Mouse (Mus musculus) limb, embryonic 15.5 days (tissue): Measurements from ENCODE around the gene 9330182O14Rik. TPM values are rescaled to one million over a fixed set of nuclear protein-coding genes. Genes with fewer than 3 reads are reported as not detected.
A peak's percentile ranks its signal among the peaks of the same experiment; 100 is the strongest.

Experiments
- ATAC-seq: fragments of 200-750 bp; cut with Nextera tagmentation; 2 replicates; pipeline ENCODE4 v1.8.0; 2017; ENCODE audit warnings: low read depth, moderate TSS enrichment; ENCODE audit not compliant: insufficient number of reproducible peaks, low FRiP score, low TSS enrichment
- H3K27ac ChIP-seq: fragments of 300-500 bp; sonication (generic); 2 replicates; pipeline ENCODE4 v1.5.1; 2015; ENCODE audit warnings: moderate library complexity, mild to moderate bottlenecking, inconsistent platforms
- H3K27me3 ChIP-seq: fragments of 300-500 bp; sonication (generic); 2 replicates; pipeline ENCODE4 v1.6.1; 2015; ENCODE audit warnings: inconsistent platforms
- H3K36me3 ChIP-seq: fragments of 300-500 bp; sonication (generic); 2 replicates; pipeline ENCODE4 v1.6.1; 2015; ENCODE audit warnings: inconsistent platforms
- H3K4me1 ChIP-seq: fragments of 300-500 bp; sonication (generic); 2 replicates; pipeline ENCODE4 v1.6.1; 2015; ENCODE audit warnings: inconsistent platforms
- H3K4me2 ChIP-seq: fragments of 300-500 bp; sonication (generic); 2 replicates; pipeline ENCODE4 v1.6.1; 2015; ENCODE audit warnings: mild to moderate bottlenecking, inconsistent platforms
- H3K4me3 ChIP-seq: fragments of 300-500 bp; sonication (generic); 2 replicates; pipeline ENCODE4 v1.5.1; 2015; ENCODE audit warnings: mild to moderate bottlenecking, inconsistent platforms
- H3K9ac ChIP-seq: fragments of 300-500 bp; sonication (generic); 2 replicates; pipeline ENCODE4 v1.6.1; 2015; ENCODE audit warnings: inconsistent platforms
- H3K9me3 ChIP-seq: fragments of 300-500 bp; sonication (generic); 2 replicates; pipeline ENCODE4 v1.6.1; 2016; ENCODE audit warnings: inconsistent platforms
- WGBS: fragments of 180-500 bp; shearing (Covaris S2); methylation state at CpG from one replicate; pipeline ENCODE4 v1.1.7; 2015; 5-methylcytosine and 5-hydroxymethylcytosine counted together
- polyA plus RNA-seq: library from polyadenylated mRNA; unstranded; fragments of >200 nt; fragmentation: Nextera tagmentation; extraction: Ambion mirVana; gene quantifications from 2 replicates; pipeline ENCODE4 v1.2.1, GENCODE M21; 2015

Gene 9330182O14Rik
- not detected in 2 replicates for polyA plus RNA-seq

- no peak within 1 kb of the TSS for H3K4me2 ChIP-seq
- H3K9ac ChIP-seq: no peak within 1 kb of the TSS
- no peaks in the 10 kb centered on the region for H3K9me3 ChIP-seq
- H3K36me3 ChIP-seq: no peaks in the 10 kb centered on the region
- H3K4me3 ChIP-seq: no peak within 1 kb of the TSS
- no peak for ATAC-seq
- 52% methylated on average over 10 of the region's 10 CpGs for WGBS
- H3K4me1 ChIP-seq: no peaks in the 10 kb centered on the region
- H3K27ac ChIP-seq: no peak within 1 kb of the TSS
- peaks cover 4% of the 10 kb centered on the region; the same call in 1 of the 2 replicates for H3K27me3 ChIP-seq
These were observed at the start of gene 9330182O14Rik for GRCm38 (mm10) chr15:40134152-40134792. 9330182O14Rik (plus strand) TSS chr15:40134365.

GRCm38 (mm10) chr15:40103304-40103703 is 30.9 kb upstream of the 9330182O14Rik start:
- no peak for ATAC-seq

GRCm38 (mm10) chr15:40105712-40106111 is 28.5 kb upstream of the 9330182O14Rik start:
- WGBS: 81% methylated on average over 4 of the region's 4 CpGs

More at GRCm38 (mm10) chr15:40103304-40103703, 30.9 kb upstream of the 9330182O14Rik start:
- Histone ChIP-seq H3K4me2 (no peak overlapping the region), H3K27ac (no peak overlapping the region), H3K9ac (no peak overlapping the region), H3K36me3 (no peaks in the 10 kb centered on the region), H3K9me3 (no peaks in the 10 kb centered on the region), H3K27me3 (no peaks in the 10 kb centered on the region), H3K4me1 (no peaks in the 10 kb centered on the region), H3K4me3 (no peak overlapping the region)
- WGBS: 90% methylated on average over 2 of the region's 2 CpGs

GRCm38 (mm10) chr15:40113888-40114576 is 20.1 kb upstream of the 9330182O14Rik start:
- Histone ChIP-seq H3K9ac (no peak overlapping the region), H3K4me1 (peaks cover 4% of the 10 kb centered on the region; the same call in 1 of the 2 replicates), H3K9me3 (no peaks in the 10 kb centered on the region), H3K4me2 (peak overlapping the region; percentile 35), H3K36me3 (no peaks in the 10 kb centered on the region), H3K27ac (no peak overlapping the region), H3K27me3 (no peaks in the 10 kb centered on the region), H3K4me3 (no peak overlapping the region)
- ATAC-seq: no peak
- 47% methylated on average over 14 of the region's 18 CpGs for WGBS

More at GRCm38 (mm10) chr15:40105712-40106111, 28.5 kb upstream of the 9330182O14Rik start:
- no peak for ATAC-seq
- Histone ChIP-seq H3K9ac (no peak overlapping the region), H3K27ac (no peak overlapping the region), H3K4me1 (no peaks in the 10 kb centered on the region), H3K36me3 (no peaks in the 10 kb centered on the region), H3K4me2 (no peak overlapping the region), H3K27me3 (no peaks in the 10 kb centered on the region), H3K9me3 (no peaks in the 10 kb centered on the region), H3K4me3 (no peak overlapping the region)

- peak; percentile 69; the same call in 1 of the 2 replicates for ATAC-seq
- Histone ChIP-seq H3K36me3 (no peaks in the 10 kb centered on the region), H3K9ac (no peak overlapping the region), H3K27me3 (no peaks in the 10 kb centered on the region), H3K4me2 (peak overlapping the region; percentile 35), H3K27ac (peak overlapping the region; percentile 23), H3K4me1 (peaks cover 4% of the 10 kb centered on the region; the same call in 1 of the 2 replicates), H3K4me3 (peak overlapping the region; percentile 3; the same call in 1 of the 2 replicates), H3K9me3 (no peaks in the 10 kb centered on the region)
- WGBS: 29% methylated on average over 22 of the region's 22 CpGs
These were observed 19.4 kb upstream of the 9330182O14Rik start for GRCm38 (mm10) chr15:40114600-40115271.

GRCm38 (mm10) chr15:40116396-40116795 is 17.8 kb upstream of the 9330182O14Rik start:
- Histone ChIP-seq H3K9ac (no peak overlapping the region), H3K36me3 (no peaks in the 10 kb centered on the region), H3K4me1 (peaks cover 4% of the 10 kb centered on the region; the same call in 1 of the 2 replicates), H3K4me3 (no peak overlapping the region), H3K9me3 (no peaks in the 10 kb centered on the region), H3K27ac (no peak overlapping the region), H3K4me2 (no peak overlapping the region), H3K27me3 (no peaks in the 10 kb centered on the region)
- 89% methylated on average over 3 of the region's 3 CpGs for WGBS
- no peak for ATAC-seq

GRCm38 (mm10) chr15:40124211-40124953 is 9.8 kb upstream of the 9330182O14Rik start:
- H3K4me3 ChIP-seq: no peak overlapping the region
- no peak for ATAC-seq
- H3K27ac ChIP-seq: no peak overlapping the region
- no peaks in the 10 kb centered on the region for H3K36me3 ChIP-seq
- H3K27me3 ChIP-seq: no peaks in the 10 kb centered on the region
- 73% methylated on average over 9 of the region's 9 CpGs for WGBS
- no peaks in the 10 kb centered on the region for H3K4me1 ChIP-seq
- no peaks in the 10 kb centered on the region for H3K9me3 ChIP-seq
- H3K9ac ChIP-seq: no peak overlapping the region
- H3K4me2 ChIP-seq: no peak overlapping the region

- Histone ChIP-seq H3K27ac (no peak overlapping the region), H3K9me3 (no peaks in the 10 kb centered on the region), H3K4me1 (no peaks in the 10 kb centered on the region), H3K4me2 (no peak overlapping the region), H3K27me3 (peaks cover 4% of the 10 kb centered on the region; the same call in 1 of the 2 replicates), H3K36me3 (no peaks in the 10 kb centered on the region), H3K4me3 (no peak overlapping the region), H3K9ac (no peak overlapping the region)
- no peak for ATAC-seq
- 51% methylated on average over 5 of the region's 5 CpGs for WGBS
These were observed 4.7 kb upstream of the 9330182O14Rik start for GRCm38 (mm10) chr15:40129496-40129895.

GRCm38 (mm10) chr15:40130880-40131478 is 3.2 kb upstream of the 9330182O14Rik start:
- no peak overlapping the region for H3K9ac ChIP-seq
- no peaks in the 10 kb centered on the region for H3K36me3 ChIP-seq
- WGBS: 23% methylated on average over 15 of the region's 15 CpGs
- no peak overlapping the region for H3K4me3 ChIP-seq
- H3K27me3 ChIP-seq: peaks cover 4% of the 10 kb centered on the region; the same call in 1 of the 2 replicates
- no peak for ATAC-seq
- no peak overlapping the region for H3K27ac ChIP-seq
- H3K4me2 ChIP-seq: no peak overlapping the region
- H3K4me1 ChIP-seq: no peaks in the 10 kb centered on the region
- no peaks in the 10 kb centered on the region for H3K9me3 ChIP-seq

GRCm38 (mm10) chr15:40132408-40132807 is 1.8 kb upstream of the 9330182O14Rik start:
- WGBS: 79% methylated on average over 4 of the region's 4 CpGs
- no peaks in the 10 kb centered on the region for H3K4me1 ChIP-seq
- no peak overlapping the region for H3K4me2 ChIP-seq
- no peak overlapping the region for H3K27ac ChIP-seq
- H3K4me3 ChIP-seq: no peak overlapping the region
- H3K36me3 ChIP-seq: no peaks in the 10 kb centered on the region
- no peak overlapping the region for H3K9ac ChIP-seq
- peaks cover 4% of the 10 kb centered on the region; the same call in 1 of the 2 replicates for H3K27me3 ChIP-seq
- no peaks in the 10 kb centered on the region for H3K9me3 ChIP-seq
- no peak for ATAC-seq

- Histone ChIP-seq H3K27me3 (no peaks in the 10 kb centered on the region), H3K4me1 (no peaks in the 10 kb centered on the region), H3K9ac (no peak overlapping the region), H3K27ac (no peak overlapping the region), H3K4me3 (no peak overlapping the region), H3K9me3 (no peaks in the 10 kb centered on the region), H3K4me2 (no peak overlapping the region), H3K36me3 (no peaks in the 10 kb centered on the region)
- ATAC-seq: no peak
- WGBS: 52% methylated on average over 7 of the region's 7 CpGs
These were observed 10.1 kb downstream of the 9330182O14Rik start for GRCm38 (mm10) chr15:40144221-40144620.
